Mouse (Mus musculus) embryonic fibroblast, embryonic 13.5 days (primary cell): ENCODE measurements at regions not wholly inside any gene's neighbourhood (a gene's known extent, or its start where the extent isn't known, plus 50 kb on each side); places are given as distances from the start of the nearest gene placed in this dataset.

Source experiments
- CTCF ChIP-seq: IDR thresholded peaks from 2 replicates; pipeline ENCODE4 v1.5.1; 2011; ENCODE audit warnings: mild to moderate bottlenecking, control low read depth, low read length, moderate library complexity, borderline replicate concordance; ENCODE audit not compliant: insufficient read depth
- POLR2A ChIP-seq: IDR thresholded peaks from 2 replicates; pipeline ENCODE4 v1.6.1; 2011; ENCODE audit warnings: low read depth, mild to moderate bottlenecking, control low read depth, low read length, moderate library complexity

- TF ChIP-seq CTCF, result no peak
- TF ChIP-seq POLR2A, result no peak
These were observed 75.0 kb upstream of the S1pr3 start for GRCm38 (mm10) chr13:51333481-51333880.
